Mouse (Mus musculus): ENCODE measurements around the gene Gm5244. TPM values are rescaled to one million over a fixed set of nuclear protein-coding genes. Genes with fewer than 3 reads are reported as not detected.

Gene Gm5244
- total and polyA plus RNA-seq, 3 experiments: not detected

GRCm38 (mm10) chr19:12818507-12818906 lies 28.0 kb upstream of the Gm5244 start:
- H3K36me3 ChIP-seq (ENCODE audit: control insufficient read depth, insufficient read depth, low read length): no peaks in the 10 kb centered on the region
- DNase-seq: no peak
- 78% methylated on average over 1 of the region's 1 CpGs for WGBS
- no peak overlapping the region for H3K4me3 ChIP-seq
- no peak overlapping the region for H3K27ac ChIP-seq
- intact Hi-C loops (cut with DNase I): loop anchor here (5.0 kb wide), 1 partner anchor 301 kb away; no protein-coding TSS in a partner anchor
- H3K9ac ChIP-seq (ENCODE audit: low read depth, low read length): no peak overlapping the region
- no peaks in the 10 kb centered on the region for H3K27me3 ChIP-seq (ENCODE audit: control insufficient read depth, insufficient read depth, low read length)
- no peaks in the 10 kb centered on the region for H3K79me2 ChIP-seq (replicated peaks; ENCODE audit: control insufficient read depth, insufficient read depth, low read length)
- no peaks in the 10 kb centered on the region for H3K4me1 ChIP-seq (ENCODE audit: control insufficient read depth, insufficient read depth, low read length)
- TF ChIP-seq EP300 (IDR thresholded peaks at IDR 0.05; ENCODE audit: insufficient read depth, low read depth, low read length) (no peak), POLR2A (IDR thresholded peaks at IDR 0.05; ENCODE audit: insufficient read depth, low read depth, low read length) (no peak), CTCF (IDR thresholded peaks at IDR 0.05) (no peak)

DNA sequence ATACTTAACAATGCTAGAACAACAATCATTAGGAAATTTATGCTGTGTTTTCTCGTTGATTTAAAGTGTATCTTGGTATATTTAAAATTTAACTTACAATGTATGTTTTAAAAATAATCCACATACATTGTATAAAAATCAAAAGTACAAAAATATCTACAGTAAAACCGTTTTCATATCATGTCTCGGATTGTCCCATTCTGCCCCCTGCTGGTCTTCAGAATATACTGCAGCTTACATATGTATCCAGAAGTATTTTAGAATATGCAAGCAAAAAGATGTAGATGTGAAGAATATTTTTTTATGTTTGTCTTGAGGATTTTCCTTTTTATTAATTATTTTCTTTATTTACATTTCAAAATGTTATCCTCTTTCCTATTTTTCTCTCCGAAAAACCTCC lies 26.1 kb upstream of the Gm5244 start:
- no peaks in the 10 kb centered on the region for H3K4me1 ChIP-seq (ENCODE audit: control insufficient read depth, insufficient read depth, low read length)
- intact Hi-C loops (cut with DNase I): loop anchor here (1.0 to 5.0 kb wide), 3 partner anchors 58 to 354 kb away; no protein-coding TSS in a partner anchor
- H3K27ac ChIP-seq: no peak overlapping the region
- no peaks in the 10 kb centered on the region for H3K36me3 ChIP-seq (ENCODE audit: control insufficient read depth, insufficient read depth, low read length)
- H3K4me3 ChIP-seq: no peak overlapping the region
- TF ChIP-seq EP300 (IDR thresholded peaks at IDR 0.05; ENCODE audit: insufficient read depth, low read depth, low read length): no peak
- peak; percentile 91 for TF ChIP-seq CTCF (IDR thresholded peaks at IDR 0.05)
- no peaks in the 10 kb centered on the region for H3K79me2 ChIP-seq (replicated peaks; ENCODE audit: control insufficient read depth, insufficient read depth, low read length)
- WGBS: 18% methylated on average over 4 of the region's 4 CpGs
- DNase-seq: no peak
- H3K9ac ChIP-seq (ENCODE audit: low read depth, low read length): no peak overlapping the region
- no peaks in the 10 kb centered on the region for H3K27me3 ChIP-seq (ENCODE audit: control insufficient read depth, insufficient read depth, low read length)

GRCm38 (mm10) chr19:12824549-12824948 lies 21.9 kb upstream of the Gm5244 start:
- TF ChIP-seq EP300 (IDR thresholded peaks at IDR 0.05; ENCODE audit: insufficient read depth, low read depth, low read length) (no peak), CTCF (IDR thresholded peaks at IDR 0.05) (peak; percentile 35), POLR2A (IDR thresholded peaks at IDR 0.05; ENCODE audit: insufficient read depth, low read depth, low read length) (no peak)
- Histone ChIP-seq H3K79me2 (replicated peaks; ENCODE audit: control insufficient read depth, insufficient read depth, low read length) (no peaks in the 10 kb centered on the region), H3K4me3 (no peak overlapping the region), H3K9ac (ENCODE audit: low read depth, low read length) (no peak overlapping the region), H3K36me3 (ENCODE audit: control insufficient read depth, insufficient read depth, low read length) (no peaks in the 10 kb centered on the region), H3K4me1 (ENCODE audit: control insufficient read depth, insufficient read depth, low read length) (no peaks in the 10 kb centered on the region), H3K27ac (no peak overlapping the region), H3K27me3 (ENCODE audit: control insufficient read depth, insufficient read depth, low read length) (no peaks in the 10 kb centered on the region)
- no peak for DNase-seq
- 73% methylated on average over 4 of the region's 4 CpGs for WGBS
- intact Hi-C loops (cut with DNase I): loop anchor here (5.0 kb wide), 1 partner anchor 62 kb away; no protein-coding TSS in a partner anchor

DNA sequence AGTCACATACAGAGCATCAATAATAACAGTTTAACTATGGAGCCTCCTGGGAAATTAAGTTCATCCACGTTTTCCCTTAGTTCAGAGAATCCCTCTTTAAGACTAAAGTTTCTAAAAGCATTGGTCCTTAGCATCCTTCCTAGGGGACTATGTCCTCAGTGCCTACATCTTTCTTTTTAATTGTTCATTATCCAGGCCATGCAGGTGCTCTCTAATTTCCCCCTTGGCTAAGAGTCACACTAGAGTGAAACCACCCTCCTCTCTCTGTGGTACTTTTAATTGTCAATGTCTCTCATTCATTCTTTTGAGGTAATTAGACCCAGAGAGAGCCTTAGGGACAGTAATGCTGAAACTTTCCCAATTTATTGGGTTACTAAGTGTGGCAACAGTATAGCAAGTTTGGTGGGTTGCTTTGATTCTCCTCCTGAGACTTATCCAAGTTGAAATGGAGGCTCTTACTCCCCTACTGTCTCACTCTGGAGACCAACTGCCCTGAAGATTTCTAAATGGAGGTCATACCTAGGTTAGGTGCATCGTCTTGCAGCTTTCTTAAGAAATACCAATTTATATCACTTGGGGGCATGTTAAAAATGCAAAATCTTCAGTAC lies 15.6 kb upstream of the Gm5244 start:
- no peak for DNase-seq
- Histone ChIP-seq H3K27ac (no peak overlapping the region), H3K4me3 (no peak overlapping the region), H3K4me1 (ENCODE audit: control insufficient read depth, insufficient read depth, low read length) (no peaks in the 10 kb centered on the region), H3K79me2 (replicated peaks; ENCODE audit: control insufficient read depth, insufficient read depth, low read length) (no peaks in the 10 kb centered on the region), H3K27me3 (ENCODE audit: control insufficient read depth, insufficient read depth, low read length) (no peaks in the 10 kb centered on the region), H3K9ac (ENCODE audit: low read depth, low read length) (no peak overlapping the region), H3K36me3 (ENCODE audit: control insufficient read depth, insufficient read depth, low read length) (no peaks in the 10 kb centered on the region)
- WGBS: 51% methylated on average over 2 of the region's 2 CpGs
- TF ChIP-seq POLR2A (IDR thresholded peaks at IDR 0.05; ENCODE audit: insufficient read depth, low read depth, low read length): no peak
- TF ChIP-seq EP300 (IDR thresholded peaks at IDR 0.05; ENCODE audit: insufficient read depth, low read depth, low read length): no peak
- no peak for TF ChIP-seq CTCF (IDR thresholded peaks at IDR 0.05)
- intact Hi-C loops (cut with DNase I): no loop called here

GRCm38 (mm10) chr19:12831559-12831958 lies 14.9 kb upstream of the Gm5244 start:
- H3K27me3 ChIP-seq (ENCODE audit: control insufficient read depth, insufficient read depth, low read length): no peaks in the 10 kb centered on the region
- WGBS: 69% methylated on average over 1 of the region's 1 CpGs
- no peak for TF ChIP-seq CTCF (IDR thresholded peaks at IDR 0.05)
- TF ChIP-seq EP300 (IDR thresholded peaks at IDR 0.05; ENCODE audit: insufficient read depth, low read depth, low read length): no peak
- TF ChIP-seq POLR2A (IDR thresholded peaks at IDR 0.05; ENCODE audit: insufficient read depth, low read depth, low read length): no peak
- intact Hi-C loops (cut with DNase I): no loop called here
- no peaks in the 10 kb centered on the region for H3K36me3 ChIP-seq (ENCODE audit: control insufficient read depth, insufficient read depth, low read length)
- no peak for DNase-seq
- H3K27ac ChIP-seq: no peak overlapping the region
- no peaks in the 10 kb centered on the region for H3K4me1 ChIP-seq (ENCODE audit: control insufficient read depth, insufficient read depth, low read length)
- H3K79me2 ChIP-seq (replicated peaks; ENCODE audit: control insufficient read depth, insufficient read depth, low read length): no peaks in the 10 kb centered on the region
- H3K9ac ChIP-seq (ENCODE audit: low read depth, low read length): no peak overlapping the region
- H3K4me3 ChIP-seq: no peak overlapping the region

DNA sequence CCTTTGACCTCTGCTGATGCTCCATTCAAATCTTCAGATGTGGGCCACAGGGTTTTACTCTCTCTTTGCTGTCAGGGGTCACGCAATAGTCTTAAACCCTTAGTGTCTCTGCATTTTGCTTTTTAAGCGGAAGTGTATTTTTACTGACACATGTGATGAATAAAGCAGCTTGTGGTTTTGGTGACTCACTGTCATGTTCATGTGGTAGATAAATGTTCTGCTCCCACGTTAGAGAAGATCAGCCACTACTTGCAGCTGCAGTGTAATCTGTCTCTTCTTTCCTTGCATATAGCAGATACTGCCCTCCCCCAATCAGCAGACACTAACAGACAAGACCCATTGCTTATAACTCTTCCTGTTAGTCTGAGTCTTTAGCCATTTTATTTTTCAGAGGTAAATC lies 12.9 kb upstream of the Gm5244 start:
- no peaks in the 10 kb centered on the region for H3K4me1 ChIP-seq (ENCODE audit: control insufficient read depth, insufficient read depth, low read length)
- H3K36me3 ChIP-seq (ENCODE audit: control insufficient read depth, insufficient read depth, low read length): no peaks in the 10 kb centered on the region
- H3K4me3 ChIP-seq: no peak overlapping the region
- intact Hi-C loops (cut with DNase I): no loop called here
- H3K9ac ChIP-seq (ENCODE audit: low read depth, low read length): no peak overlapping the region
- H3K27ac ChIP-seq: no peak overlapping the region
- DNase-seq: peak in 1 of 2 experiments; percentile 5
- 65% methylated on average over 3 of the region's 3 CpGs for WGBS
- no peaks in the 10 kb centered on the region for H3K79me2 ChIP-seq (replicated peaks; ENCODE audit: control insufficient read depth, insufficient read depth, low read length)
- no peak for TF ChIP-seq EP300 (IDR thresholded peaks at IDR 0.05; ENCODE audit: insufficient read depth, low read depth, low read length)
- no peaks in the 10 kb centered on the region for H3K27me3 ChIP-seq (ENCODE audit: control insufficient read depth, insufficient read depth, low read length)

All from heart, adult 2 months (tissue).